Mouse (Mus musculus): ENCODE measurements around the gene Olfr633. TPM values are rescaled to one million over a fixed set of nuclear protein-coding genes. Genes with fewer than 3 reads are reported as not detected.

Olfr633 gene
- total RNA-seq (2023), result not detected

GRCm38 (mm10) chr7:103944137-103944536 lies at the start of gene Olfr633:
Gene Olfr633, plus strand, starts transcription at chr7:103944437.

GRCm38 (mm10) chr7:103903187-103903586 lies 41.0 kb upstream of the Olfr633 start, which contains the start of gene Olfr65:
Gene Olfr65, plus strand, starts transcription at chr7:103903487.

DNA sequence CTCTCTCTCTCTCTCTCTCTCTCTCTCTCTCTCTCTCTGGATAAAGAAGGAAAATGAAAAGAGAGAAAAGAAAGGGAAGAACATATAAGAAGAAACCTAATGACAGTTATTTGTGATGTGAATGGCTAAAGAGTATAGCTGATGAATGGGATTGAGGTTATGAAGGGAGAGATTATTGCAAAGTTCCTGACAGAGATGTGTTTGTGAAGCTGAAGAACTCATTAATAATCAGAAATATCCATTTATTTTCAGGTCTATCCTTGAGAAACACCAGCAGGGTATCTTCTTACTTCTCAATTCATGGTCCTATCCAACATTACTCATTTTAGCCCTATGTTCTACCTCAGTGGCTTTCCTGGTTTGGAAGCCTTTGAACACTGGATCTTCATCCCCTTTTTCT lies 15.7 kb upstream of the Olfr633 start, which contains the start of gene Olfr631:
Olfr631 (plus strand) TSS at position 301 of the 400 bp plus-strand sequence.

DNA sequence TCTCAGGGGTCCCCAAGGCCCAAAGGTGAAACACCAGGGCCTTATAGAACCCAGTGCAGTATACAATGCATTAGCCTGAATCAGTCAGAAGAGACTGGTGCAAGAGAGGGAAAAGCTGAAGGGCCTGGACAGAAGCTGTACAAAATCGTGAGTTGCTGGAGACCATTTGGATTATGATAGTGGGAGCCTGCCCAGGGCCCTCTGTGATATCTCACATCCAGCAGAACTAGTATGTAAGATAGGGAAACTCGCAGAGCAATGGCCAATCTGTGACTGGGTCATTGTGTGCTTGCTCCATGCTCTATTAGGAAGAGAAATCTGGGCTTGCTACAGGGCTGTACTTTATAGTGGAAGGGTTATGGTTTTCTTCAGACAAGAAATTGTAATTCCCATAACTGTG lies 10.0 kb upstream of the Olfr633 start, which contains the start of gene Olfr632:
Olfr632 (plus strand) TSS at position 84 of the 400 bp plus-strand sequence.

GRCm38 (mm10) chr7:103970852-103971251 lies 26.6 kb downstream of the Olfr633 start, which contains the start of gene Olfr635:
Gene Olfr635, plus strand, starts transcription at chr7:103971152.

GRCm38 (mm10) chr7:103998446-103998845 lies 54.2 kb downstream of the Olfr633 start, which contains the start of gene Olfr638:
Gene Olfr638, plus strand, starts transcription at chr7:103998746.

Other genes with a start within 250 kb of the Olfr633 start
- not detected for gene Olfr243, start 229.8 kb upstream of the Olfr633 start, total RNA-seq (2023)
- not detected for gene Olfr628, start 214.1 kb upstream of the Olfr633 start, total RNA-seq (2023)
- gene Olfr629, start 199.5 kb upstream of the Olfr633 start, total RNA-seq (2023), result not detected
- not detected for gene Olfr630, start 187.1 kb upstream of the Olfr633 start, total RNA-seq (2023)
- not detected for gene Olfr69, start 172.8 kb upstream of the Olfr633 start, total RNA-seq (2023)
- not detected for gene Olfr68, start 164.7 kb upstream of the Olfr633 start, total RNA-seq (2023)
- not detected for gene Olfr67, start 152.6 kb upstream of the Olfr633 start, total RNA-seq (2023)
- gene Hbb-bt, start 130.4 kb upstream of the Olfr633 start, total RNA-seq (2023), result 10 to 100 TPM in 1 of 2 experiments, 1 to 10 TPM in 1; 3.1 to 49.4 TPM
- 100 to 1,000 TPM in 1 of 2 experiments, 10 to 100 TPM in 1; 22.4 to 295 TPM for gene Hbb-bs, start 116.3 kb upstream of the Olfr633 start, total RNA-seq (2023)
- not detected for gene Hbb-bh2, start 103.9 kb upstream of the Olfr633 start, total RNA-seq (2023)
- gene Hbb-bh1, start 101.3 kb upstream of the Olfr633 start, total RNA-seq (2023), result not detected
- not detected for gene Hbb-y, start 91.2 kb upstream of the Olfr633 start, total RNA-seq (2023)
- not detected for gene Olfr66, start 58.2 kb upstream of the Olfr633 start, total RNA-seq (2023)
- gene Olfr64, start 50.0 kb upstream of the Olfr633 start, total RNA-seq (2023), result not detected
- gene Olfr65, start 41.0 kb upstream of the Olfr633 start, total RNA-seq (2023), result not detected
- gene Olfr631, start 15.6 kb upstream of the Olfr633 start, total RNA-seq (2023), result not detected
- not detected for gene Olfr632, start 10.1 kb upstream of the Olfr633 start, total RNA-seq (2023)
- gene Olfr635, start 26.7 kb downstream of the Olfr633 start, total RNA-seq (2023), result not detected
- not detected for gene Olfr638, start 54.3 kb downstream of the Olfr633 start, total RNA-seq (2023)
- gene Olfr639, start 72.9 kb downstream of the Olfr633 start, total RNA-seq (2023), result not detected
- not detected for gene Olfr640, start 81.1 kb downstream of the Olfr633 start, total RNA-seq (2023)
- gene Olfr641, start 91.0 kb downstream of the Olfr633 start, total RNA-seq (2023), result not detected
- gene Olfr642, start 108.2 kb downstream of the Olfr633 start, total RNA-seq (2023), result not detected
- gene 4930516K23Rik, start 117.0 kb downstream of the Olfr633 start, total RNA-seq (2023), result not detected
- gene Olfr644, start 127.4 kb downstream of the Olfr633 start, total RNA-seq (2023), result not detected
- not detected for gene Olfr645, start 141.0 kb downstream of the Olfr633 start, total RNA-seq (2023)
- not detected for gene Olfr646, start 160.4 kb downstream of the Olfr633 start, total RNA-seq (2023)
- not detected for gene Ubqln5, start 185.4 kb downstream of the Olfr633 start, total RNA-seq (2023)
- not detected for gene Olfr643, start 193.0 kb downstream of the Olfr633 start, total RNA-seq (2023)
- not detected for gene Ubqln3, start 198.8 kb downstream of the Olfr633 start, total RNA-seq (2023)
- gene Ubqlnl, start 206.1 kb downstream of the Olfr633 start, total RNA-seq (2023), result not detected
- gene Olfm5, start 220.4 kb downstream of the Olfr633 start, total RNA-seq (2023), result not detected
- gene Olfr648, start 239.0 kb downstream of the Olfr633 start, total RNA-seq (2023), result not detected